Comparison of ENCODE assay signal across 32 mouse cellular contexts in genomic region chr3:103595271-103595810, GRCm38 (mm10). TPM values are rescaled to one million over a fixed set of nuclear protein-coding genes. Genes with fewer than 3 reads are reported as not detected.
DNase-seq lines count a peak whose midpoint lies in the region; ATAC-seq and TF ChIP-seq lines count a peak whose summit lies in the region.
"Had no signal": no experiment of that assay in that cellular context is flagged by ENCODE, and none has a peak within 500 bp of the region (broad histone marks: within the 10 kb centered on the region; RNA-seq: fewer than 3 reads in every experiment).

No protein-coding gene starts in this region.

- no peak for TF ChIP-seq CTCF in lung, postnatal 0 days (IDR thresholded peaks at IDR 0.05)

- no peak overlapping the region for H3K27ac ChIP-seq in lung, postnatal 0 days (ENCODE audit: low read length)
- H3K27ac ChIP-seq: embryonic facial prominence, embryonic 12.5 days; gastrocnemius, adult 2 months; hindbrain, embryonic 12.5 days; hindbrain, postnatal 0 days; intestine, embryonic 15.5 days; layer of hippocampus, adult 2 months; limb, embryonic 13.5 days; liver, embryonic 13.5 days; midbrain, embryonic 10.5 days; stomach, postnatal 0 days had no signal

- no peak overlapping the region for H3K4me2 ChIP-seq in lung, postnatal 0 days (replicated peaks; ENCODE audit: low read depth, low read length)
- H3K4me2 ChIP-seq: embryonic facial prominence, embryonic 12.5 days; hindbrain, embryonic 12.5 days; intestine, embryonic 15.5 days; limb, embryonic 13.5 days; liver, embryonic 13.5 days; lung, embryonic 14.5 days had no signal

- H3K4me3 ChIP-seq in lung, postnatal 0 days (ENCODE audit: low read depth, low read length) = no peak overlapping the region
- H3K4me3 ChIP-seq: embryonic facial prominence, embryonic 12.5 days; gastrocnemius, adult 2 months; hindbrain, embryonic 12.5 days; intestine, embryonic 15.5 days; layer of hippocampus, adult 2 months; limb, embryonic 13.5 days; liver, embryonic 13.5 days; midbrain, embryonic 10.5 days had no signal

- H3K9ac ChIP-seq in lung, postnatal 0 days (replicated peaks; ENCODE audit: low read depth) = no peak overlapping the region
- H3K9ac ChIP-seq: embryonic facial prominence, embryonic 12.5 days; hindbrain, embryonic 12.5 days; intestine, embryonic 15.5 days; limb, embryonic 13.5 days; liver, embryonic 13.5 days; lung, embryonic 14.5 days had no signal

- H3K36me3 ChIP-seq in lung, postnatal 0 days (ENCODE audit: insufficient read depth, low read length) = no peaks in the 10 kb centered on the region
- H3K36me3 ChIP-seq: embryonic facial prominence, embryonic 12.5 days; G1E; hindbrain, embryonic 12.5 days; intestine, embryonic 15.5 days; limb, embryonic 13.5 days; liver, embryonic 13.5 days; midbrain, embryonic 10.5 days had no signal

- peak; percentile 15 for DNase-seq in adrenal gland, adult 8-10 months
- no peak for DNase-seq in adrenal gland, postnatal 4 days (ENCODE audit: low spot score in 2 of 2)
- DNase-seq in lung, postnatal 0 days (ENCODE audit: low spot score) = peak; percentile 15
- no peak for DNase-seq in lung, postnatal 4 days
- peak; percentile 35 for DNase-seq in adrenal gland, postnatal 25 days
- no peak for DNase-seq in urinary bladder, postnatal 10 days (ENCODE audit: low spot score)
- DNase-seq: cerebellum, adult 8-10 months; embryo, embryonic 11 days; gastrocnemius, adult 2 months; gastrocnemius, postnatal 36 days; heart, postnatal 36 days; kidney, adult 2 months; kidney, postnatal 36 days; liver, embryonic 13.5 days; lung, embryonic 14.5 days; right cerebral cortex, postnatal 4 days; thymus, adult 18-20 months; thymus, postnatal 36 days had no signal

- TF ChIP-seq EP300 in lung, postnatal 0 days (IDR thresholded peaks at IDR 0.05) = no peak

- no peaks in the 10 kb centered on the region; the same call in 1 of the 2 replicates for H3K4me1 ChIP-seq in lung, postnatal 0 days (ENCODE audit: insufficient read depth, low read depth, low read length)
- H3K4me1 ChIP-seq: embryonic facial prominence, embryonic 12.5 days; intestine, embryonic 15.5 days; limb, embryonic 13.5 days; liver, embryonic 13.5 days had no signal

- H3K27me3 ChIP-seq in lung, postnatal 0 days (replicated peaks; ENCODE audit: insufficient read depth, low read length) = no peaks in the 10 kb centered on the region
- H3K27me3 ChIP-seq: embryonic facial prominence, embryonic 12.5 days; intestine, embryonic 15.5 days; limb, embryonic 13.5 days; liver, embryonic 13.5 days had no signal

- no peaks in the 10 kb centered on the region for H3K9me3 ChIP-seq in lung, postnatal 0 days (ENCODE audit: low read length)
- H3K9me3 ChIP-seq: embryonic facial prominence, embryonic 12.5 days; G1E; hindbrain, embryonic 12.5 days; intestine, embryonic 15.5 days; limb, embryonic 13.5 days; liver, embryonic 13.5 days; midbrain, embryonic 10.5 days had no signal

- 64% methylated on average over 7 of the region's 7 CpGs for WGBS in lung, postnatal 0 days

- ATAC-seq in lung, postnatal 0 days = no peak; the same call in 1 of the 2 replicates
- ATAC-seq in frontal cortex, adult (ENCODE audit: low TSS enrichment) = no peak
- ATAC-seq: forebrain, embryonic 14.5 days; hindbrain, postnatal 0 days; intestine, embryonic 15.5 days; midbrain, embryonic 16.5 days had no signal

RNA-seq across cellular contexts. Expression of gene Syt6, which starts 20.3 kb away (rescaled TPM):
- not detected for total RNA-seq in adrenal gland, adult 8-10 months (2022)
- under 1 TPM; 0.20 to 0.56 TPM for total RNA-seq in adrenal gland, postnatal 4 days (2021)
- 2.3 and 2.9 TPM in 2 replicates for polyA plus RNA-seq in lung, postnatal 0 days (2015; fragmentation: Nextera tagmentation; extraction: Ambion mirVana)
- total RNA-seq in adrenal gland, postnatal 25 days (2021) = not detected in 2 replicates
- total RNA-seq: gastrocnemius, adult 2 months; gastrocnemius, postnatal 36 days; heart, postnatal 36 days had no signal
- polyA plus RNA-seq: G1E; kidney, adult 2 months; liver, embryonic 13.5 days had no signal

RNA-seq across cellular contexts. Expression of gene Atg4a-ps, which starts 50.5 kb away (rescaled TPM):
- total RNA-seq in adrenal gland, adult 8-10 months (2022) = 1 to 10 TPM in 2 of 4 experiments, under 1 TPM in 2; 0.18 to 3.2 (median 1.4) TPM
- total RNA-seq in adrenal gland, postnatal 4 days (2021) = 1 to 10 TPM in 1 of 2 experiments, under 1 TPM in 1; 0.17 to 2.9 TPM
- polyA plus RNA-seq in lung, postnatal 0 days (2015; fragmentation: Nextera tagmentation; extraction: Ambion mirVana) = 0.15 and 0.35 TPM in 2 replicates
- 2.1 and 2.6 TPM in 2 replicates for total RNA-seq in adrenal gland, postnatal 25 days (2021)
- polyA plus RNA-seq: G1E; heart, embryonic 14.5 days; hindbrain, embryonic 12.5 days; intestine, embryonic 15.5 days; kidney, adult 2 months; spleen, adult 2 months had no signal

Comparison
In these comparisons a context has a peak if more than half of its experiments do, and no peak if none do; other contexts are left out.
1. DNase-seq: peak in adrenal gland, adult 8-10 months (single experiment), lung, postnatal 0 days (single experiment) and adrenal gland, postnatal 25 days (single experiment); none in adrenal gland, postnatal 4 days (0 of 2), lung, postnatal 4 days (0 of 2) and urinary bladder, postnatal 10 days (single experiment).